Mouse (Mus musculus) heart, embryonic 12.5 days (tissue): ENCODE measurements at regions not wholly inside any gene's neighbourhood (a gene's known extent, or its start where the extent isn't known, plus 50 kb on each side); places are given as distances from the start of the nearest gene placed in this dataset.

Source experiments
- ATAC-seq: fragments of 200-750 bp; cut with Nextera tagmentation; 2 replicates; pipeline ENCODE4 v1.8.0; 2017; ENCODE audit warnings: moderate TSS enrichment, moderate library complexity; ENCODE audit not compliant: insufficient number of reproducible peaks, low FRiP score
- H3K27ac ChIP-seq: fragments of 300-500 bp; sonication (generic); 2 replicates; pipeline ENCODE4 v1.5.1; 2016; ENCODE audit warnings: mild to moderate bottlenecking, moderate library complexity; ENCODE audit not compliant: poor library complexity, severe bottlenecking
- H3K27me3 ChIP-seq: fragments of 300-500 bp; sonication (generic); replicated peaks from 2 replicates; pipeline ENCODE4 v1.6.1; 2016; ENCODE audit warnings: mild to moderate bottlenecking, moderate library complexity
- H3K36me3 ChIP-seq: fragments of 300-500 bp; sonication (generic); 2 replicates; pipeline ENCODE4 v1.6.1; 2016; ENCODE audit warnings: mild to moderate bottlenecking, moderate library complexity
- H3K4me1 ChIP-seq: fragments of 300-500 bp; sonication (generic); replicated peaks from 2 replicates; pipeline ENCODE4 v1.6.1; 2016; ENCODE audit warnings: mild to moderate bottlenecking
- H3K4me2 ChIP-seq: fragments of 300-500 bp; sonication (generic); 2 replicates; pipeline ENCODE4 v1.6.1; 2016; ENCODE audit warnings: mild to moderate bottlenecking, moderate library complexity
- H3K4me3 ChIP-seq: fragments of 300-500 bp; sonication (generic); 2 replicates; pipeline ENCODE4 v1.5.1; 2016; ENCODE audit warnings: mild to moderate bottlenecking
- H3K9ac ChIP-seq: fragments of 300-500 bp; sonication (generic); 2 replicates; pipeline ENCODE4 v1.6.1; 2016; ENCODE audit warnings: mild to moderate bottlenecking, moderate library complexity
- H3K9me3 ChIP-seq: fragments of 300-500 bp; sonication (generic); replicated peaks from 2 replicates; pipeline ENCODE4 v1.6.1; 2016; ENCODE audit warnings: mild to moderate bottlenecking, moderate library complexity
- WGBS: fragments of 180-500 bp; shearing (Covaris S2); methylation state at CpG from one replicate; pipeline ENCODE4 v1.1.7; 2016; 5-methylcytosine and 5-hydroxymethylcytosine counted together

DNA sequence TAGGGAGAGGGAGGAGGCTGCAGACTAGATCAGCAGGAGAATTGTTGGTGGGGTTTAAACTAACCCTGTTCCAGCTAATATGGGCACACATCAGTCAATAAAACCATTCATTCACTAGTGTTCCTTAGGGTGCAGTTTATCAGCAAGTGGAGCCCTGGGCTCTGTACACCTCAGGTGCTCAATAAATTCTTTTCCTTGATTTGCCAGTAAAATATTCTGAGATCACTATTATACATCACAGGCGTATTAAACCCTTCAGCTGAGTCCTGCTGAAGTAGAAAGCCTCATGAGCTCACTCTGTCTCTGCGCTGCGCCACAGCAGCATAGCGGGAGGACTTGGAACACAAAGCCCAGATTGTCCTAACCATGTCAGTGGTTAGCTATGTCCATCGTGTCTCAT, 389.3 kb downstream of the Hs3st3b1 start:
- Histone ChIP-seq H3K4me1 (no peaks in the 10 kb centered on the region), H3K27me3 (peaks cover 6% of the 10 kb centered on the region; the same call in 1 of the 2 replicates), H3K9me3 (no peaks in the 10 kb centered on the region), H3K9ac (no peak overlapping the region), H3K4me3 (no peak overlapping the region), H3K4me2 (no peak overlapping the region), H3K36me3 (no peaks in the 10 kb centered on the region), H3K27ac (no peak overlapping the region)
- ATAC-seq: no peak
- WGBS: 85% methylated on average over 5 of the region's 5 CpGs

DNA sequence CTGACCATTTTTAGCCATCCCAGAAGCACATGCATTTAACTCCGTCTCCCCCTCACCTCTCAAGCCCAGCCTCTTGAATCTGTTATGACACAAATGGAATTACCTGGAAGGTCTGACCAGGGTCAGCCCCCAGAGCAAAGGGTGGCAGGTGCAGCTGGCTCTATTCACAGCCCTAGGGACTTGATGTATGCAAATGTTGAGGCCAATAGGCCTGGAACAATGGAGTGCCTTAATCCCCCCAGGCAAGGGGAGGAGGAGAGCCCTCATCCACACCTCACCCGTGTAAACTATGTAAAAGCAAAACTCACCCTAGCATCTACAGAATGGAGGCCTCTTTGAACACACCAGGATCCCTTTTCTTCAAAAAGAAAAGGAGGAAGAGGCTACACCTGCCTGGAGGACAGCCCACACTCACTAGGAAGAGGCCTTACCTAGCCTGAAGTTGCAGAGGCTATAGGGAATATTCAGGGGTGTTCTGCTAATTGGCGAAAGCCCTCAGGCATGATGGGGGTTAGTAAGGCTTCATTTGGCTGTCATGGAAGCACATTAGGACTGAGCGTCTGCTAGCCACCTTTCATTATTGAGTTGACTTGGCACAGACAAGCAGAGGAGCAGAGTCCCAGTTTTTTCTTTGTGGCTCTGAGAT, 388.4 kb downstream of the Hs3st3b1 start:
- Histone ChIP-seq H3K36me3 (no peaks in the 10 kb centered on the region), H3K9me3 (no peaks in the 10 kb centered on the region), H3K4me1 (no peaks in the 10 kb centered on the region), H3K9ac (no peak overlapping the region), H3K27ac (no peak overlapping the region), H3K27me3 (peaks cover 6% of the 10 kb centered on the region; the same call in 1 of the 2 replicates), H3K4me3 (no peak overlapping the region), H3K4me2 (no peak overlapping the region)
- WGBS: 51% methylated on average over 4 of the region's 4 CpGs
- no peak for ATAC-seq

DNA sequence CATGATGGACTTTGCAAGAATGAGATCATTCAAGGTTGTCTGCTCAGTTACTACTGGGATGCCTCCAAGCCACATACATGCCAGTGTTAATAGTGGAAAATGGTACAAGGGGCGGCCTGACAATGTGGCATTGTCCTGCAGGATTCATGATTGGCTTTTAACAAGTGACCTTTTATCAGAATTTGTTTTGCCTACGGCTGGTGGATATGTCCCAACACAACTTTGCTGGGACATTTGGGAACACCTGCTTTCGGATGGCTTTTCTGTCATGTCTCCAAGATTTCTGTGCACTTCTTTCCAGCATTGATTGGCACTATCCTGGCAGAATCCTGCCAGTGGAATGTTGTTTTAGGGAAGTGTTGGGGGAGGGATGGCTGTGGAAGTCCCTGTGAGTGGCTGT, 384.4 kb downstream of the Hs3st3b1 start:
- no peak overlapping the region for H3K9ac ChIP-seq
- no peaks in the 10 kb centered on the region for H3K4me1 ChIP-seq
- no peak for ATAC-seq
- H3K9me3 ChIP-seq: no peaks in the 10 kb centered on the region
- H3K27ac ChIP-seq: no peak overlapping the region
- H3K27me3 ChIP-seq: peaks cover 6% of the 10 kb centered on the region; the same call in 1 of the 2 replicates
- WGBS: 68% methylated on average over 3 of the region's 3 CpGs
- H3K4me2 ChIP-seq: no peak overlapping the region
- H3K36me3 ChIP-seq: no peaks in the 10 kb centered on the region
- no peak overlapping the region for H3K4me3 ChIP-seq

DNA sequence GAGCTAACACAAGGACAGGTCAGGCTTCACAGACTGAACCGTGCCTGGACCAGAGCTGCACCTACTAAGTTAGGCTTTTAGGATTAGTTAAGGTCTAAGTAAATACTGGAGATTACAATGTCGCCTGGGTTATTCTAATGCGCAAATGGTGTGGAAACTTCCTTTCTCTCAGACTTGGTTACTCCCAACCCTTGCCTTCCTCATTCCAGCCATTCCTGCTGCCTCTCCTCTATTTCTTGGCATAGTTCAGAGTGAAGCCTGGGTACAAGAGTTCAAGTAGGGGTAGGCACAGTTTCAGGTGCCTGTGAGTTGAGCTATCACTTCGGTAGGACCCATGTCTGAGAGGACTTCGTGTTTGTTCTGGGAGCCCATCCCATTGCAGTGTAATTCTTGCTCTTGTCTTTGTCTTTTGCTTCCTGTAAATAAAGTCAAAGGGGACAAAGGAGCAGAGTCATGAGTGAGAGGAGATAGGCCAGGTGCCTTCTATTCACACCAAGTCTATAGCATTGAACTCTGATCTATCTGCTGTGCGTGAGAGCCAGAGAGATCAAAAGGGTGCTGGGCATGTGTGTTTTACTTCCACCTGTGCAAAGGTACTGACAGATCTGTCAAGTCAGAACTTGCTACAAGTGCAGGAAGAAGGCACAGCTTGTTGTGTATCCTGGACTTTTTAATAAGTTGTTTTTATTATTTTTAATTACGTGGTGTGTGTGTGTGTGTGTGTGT, 378.0 kb downstream of the Hs3st3b1 start:
- Histone ChIP-seq H3K4me2 (no peak overlapping the region), H3K4me1 (0 out of 2 replicates have a peak, but pooled peaks cover 2% of the 10 kb centered on the region), H3K27me3 (peaks cover 7% of the 10 kb centered on the region; the same call in 1 of the 2 replicates), H3K9me3 (no peaks in the 10 kb centered on the region), H3K27ac (no peak overlapping the region), H3K4me3 (no peak overlapping the region), H3K9ac (no peak overlapping the region), H3K36me3 (no peaks in the 10 kb centered on the region)
- 56% methylated on average over 7 of the region's 7 CpGs for WGBS
- ATAC-seq: no peak

DNA sequence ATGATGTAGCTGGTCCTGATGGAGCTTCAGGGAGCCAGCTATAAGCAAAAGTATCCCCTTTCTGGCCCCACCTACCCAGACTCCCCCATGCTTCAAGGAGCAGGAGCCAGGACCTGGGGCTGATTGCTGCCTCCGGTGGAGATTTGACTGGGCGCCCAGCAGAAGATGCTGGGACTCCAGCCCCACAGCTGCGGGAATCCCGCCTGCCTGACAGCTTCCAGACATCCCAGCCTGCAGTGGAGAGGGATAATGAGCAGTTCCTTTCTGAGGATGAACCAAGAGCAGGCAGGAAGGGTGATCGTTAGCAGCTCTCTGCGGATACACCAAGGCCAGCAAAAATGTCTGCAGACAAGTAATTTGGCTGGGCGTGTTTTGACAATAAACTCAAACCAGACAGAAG, 376.6 kb downstream of the Hs3st3b1 start:
- WGBS: 13% methylated on average over 7 of the region's 7 CpGs
- Histone ChIP-seq H3K27me3 (peaks cover 7% of the 10 kb centered on the region; the same call in 1 of the 2 replicates), H3K4me1 (0 out of 2 replicates have a peak, but pooled peaks cover 2% of the 10 kb centered on the region), H3K9me3 (no peaks in the 10 kb centered on the region), H3K9ac (no peak overlapping the region), H3K4me3 (no peak overlapping the region), H3K27ac (no peak overlapping the region), H3K4me2 (no peak overlapping the region), H3K36me3 (no peaks in the 10 kb centered on the region)
- no peak for ATAC-seq

DNA sequence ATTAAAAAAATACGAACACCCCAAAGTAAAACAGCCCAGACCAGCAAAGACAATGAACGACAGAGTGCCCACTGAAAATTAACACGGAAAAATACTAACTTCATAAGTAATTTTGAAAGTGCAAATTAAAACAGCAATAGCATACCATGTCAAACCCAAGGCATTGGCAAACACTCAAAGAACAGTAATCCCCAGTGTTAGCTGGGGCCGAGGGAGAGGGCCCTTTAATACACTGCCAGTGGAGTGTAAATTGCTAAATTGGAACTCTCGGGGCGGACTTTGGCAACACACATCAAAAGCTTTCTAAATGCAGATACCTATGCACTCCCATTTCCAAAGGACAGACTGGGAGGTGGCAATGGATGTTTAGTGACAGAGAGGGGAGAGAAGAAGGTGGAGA, 361.6 kb downstream of the Hs3st3b1 start:
- peaks cover 11% of the 10 kb centered on the region for H3K4me1 ChIP-seq
- 72% methylated on average over 6 of the region's 6 CpGs for WGBS
- peaks cover 41% of the 10 kb centered on the region for H3K27me3 ChIP-seq
- H3K4me3 ChIP-seq: no peak overlapping the region
- H3K36me3 ChIP-seq: no peaks in the 10 kb centered on the region
- ATAC-seq: no peak
- no peak overlapping the region for H3K9ac ChIP-seq
- H3K27ac ChIP-seq: no peak overlapping the region
- no peak overlapping the region for H3K4me2 ChIP-seq
- H3K9me3 ChIP-seq: peaks cover 6% of the 10 kb centered on the region

DNA sequence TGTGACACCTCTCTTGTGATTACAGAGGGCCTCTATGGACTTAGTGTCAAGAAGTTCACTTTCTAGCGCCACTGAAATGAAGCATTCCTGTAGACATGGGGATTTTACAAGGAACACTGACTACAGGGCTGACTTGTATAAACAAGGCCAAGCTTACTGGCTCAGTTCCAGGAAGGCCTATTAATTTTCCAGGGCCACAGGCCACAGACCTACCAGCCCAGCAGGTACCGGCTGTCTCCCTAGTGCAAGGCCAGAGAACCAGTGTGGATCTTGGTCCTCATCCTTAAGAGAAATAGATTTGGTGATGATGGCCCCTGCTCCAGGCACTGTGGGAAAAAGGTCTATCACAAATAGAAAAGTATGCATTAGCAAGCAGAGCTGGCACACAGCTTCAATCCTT, 359.4 kb downstream of the Hs3st3b1 start:
- no peaks in the 10 kb centered on the region for H3K36me3 ChIP-seq
- peaks cover 6% of the 10 kb centered on the region for H3K9me3 ChIP-seq
- no peak overlapping the region for H3K4me3 ChIP-seq
- no peak for ATAC-seq
- no peak overlapping the region for H3K4me2 ChIP-seq
- no peak overlapping the region for H3K27ac ChIP-seq
- H3K9ac ChIP-seq: no peak overlapping the region
- 50% methylated on average over 2 of the region's 2 CpGs for WGBS
- peaks cover 45% of the 10 kb centered on the region for H3K27me3 ChIP-seq
- peaks cover 11% of the 10 kb centered on the region for H3K4me1 ChIP-seq

DNA sequence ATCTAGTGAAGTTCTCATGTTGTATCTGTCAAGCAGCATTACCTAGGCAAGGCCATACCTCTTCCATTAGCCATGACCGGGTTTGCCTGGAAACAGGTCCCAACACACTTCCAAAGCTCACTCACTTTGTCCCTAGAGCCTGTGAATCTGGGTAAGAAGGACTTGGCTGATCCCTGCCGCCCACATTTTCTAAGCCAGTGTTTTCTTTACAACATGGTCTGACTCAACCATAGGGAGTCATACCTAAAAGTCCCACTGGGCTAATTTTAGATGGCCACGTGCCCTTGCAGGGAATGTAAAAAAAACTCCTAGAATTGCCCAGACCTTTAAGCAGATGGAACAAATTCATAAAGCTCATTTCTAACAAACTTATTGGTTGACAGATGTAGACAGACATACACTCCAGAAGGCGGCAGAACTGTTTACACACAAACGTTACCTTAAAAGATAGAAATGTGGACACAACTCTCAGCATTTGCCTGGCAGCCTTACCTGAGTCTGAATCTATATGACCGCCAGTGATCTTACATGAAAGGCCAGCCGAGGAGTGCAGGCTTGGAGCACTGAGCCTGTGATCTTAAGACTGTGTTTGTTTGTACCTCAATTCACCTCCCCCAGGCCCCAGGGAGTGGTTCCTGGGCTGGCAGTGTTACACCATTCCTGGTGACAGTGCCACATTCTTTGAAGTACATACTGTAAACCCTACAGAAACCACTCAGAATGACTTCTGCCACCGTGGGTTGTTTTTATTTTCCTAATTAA, 356.4 kb downstream of the Hs3st3b1 start:
- no peak overlapping the region for H3K4me2 ChIP-seq
- 61% methylated on average over 8 of the region's 8 CpGs for WGBS
- H3K4me1 ChIP-seq: peaks cover 15% of the 10 kb centered on the region
- ATAC-seq: no peak
- H3K27ac ChIP-seq: no peak overlapping the region
- no peaks in the 10 kb centered on the region for H3K9me3 ChIP-seq
- H3K4me3 ChIP-seq: no peak overlapping the region
- peaks cover 50% of the 10 kb centered on the region for H3K27me3 ChIP-seq
- no peaks in the 10 kb centered on the region for H3K36me3 ChIP-seq
- H3K9ac ChIP-seq: no peak overlapping the region

DNA sequence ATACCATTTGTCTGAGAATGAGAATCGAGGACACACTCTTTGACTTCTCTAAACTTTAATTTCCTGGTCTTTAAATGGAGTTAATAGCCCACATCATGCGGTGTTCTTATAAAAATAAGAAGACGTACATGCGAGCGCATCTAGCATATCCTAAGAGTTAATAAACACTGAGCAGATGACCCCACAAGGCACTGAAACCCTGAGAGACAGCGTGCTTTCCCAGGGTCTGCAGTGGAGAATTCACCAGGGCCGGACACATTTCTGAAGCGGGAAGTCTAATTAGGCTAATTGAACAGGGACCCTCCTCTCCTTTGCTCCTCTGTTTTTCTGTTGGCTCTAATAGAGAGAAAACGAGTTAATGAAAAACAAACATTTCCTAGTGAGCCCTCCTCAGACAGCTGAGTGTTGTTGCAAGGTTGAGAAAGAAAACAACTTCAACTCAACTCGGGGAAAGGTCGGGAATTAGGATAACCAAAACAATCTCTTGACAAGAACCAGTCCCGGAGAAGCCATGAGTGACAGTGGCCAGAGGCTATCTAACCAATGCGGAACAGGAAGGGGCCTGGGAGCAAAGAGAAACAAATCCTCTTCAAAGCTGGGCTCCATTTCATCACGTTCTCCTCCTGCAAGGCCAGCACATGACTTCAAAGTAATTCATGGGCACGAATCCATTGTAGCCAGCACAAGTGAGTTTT, 352.2 kb downstream of the Hs3st3b1 start:
- no peaks in the 10 kb centered on the region for H3K36me3 ChIP-seq
- H3K4me1 ChIP-seq: peaks cover 5% of the 10 kb centered on the region
- peak; percentile 75 for ATAC-seq
- H3K27ac ChIP-seq: 0 out of 2 replicates have a peak overlapping the region, but pooled peaks have one; percentile 45
- no peaks in the 10 kb centered on the region for H3K9me3 ChIP-seq
- 28% methylated on average over 15 of the region's 15 CpGs for WGBS
- peaks cover 49% of the 10 kb centered on the region for H3K27me3 ChIP-seq
- no peak overlapping the region for H3K9ac ChIP-seq
- H3K4me3 ChIP-seq: no peak overlapping the region
- H3K4me2 ChIP-seq: no peak overlapping the region

DNA sequence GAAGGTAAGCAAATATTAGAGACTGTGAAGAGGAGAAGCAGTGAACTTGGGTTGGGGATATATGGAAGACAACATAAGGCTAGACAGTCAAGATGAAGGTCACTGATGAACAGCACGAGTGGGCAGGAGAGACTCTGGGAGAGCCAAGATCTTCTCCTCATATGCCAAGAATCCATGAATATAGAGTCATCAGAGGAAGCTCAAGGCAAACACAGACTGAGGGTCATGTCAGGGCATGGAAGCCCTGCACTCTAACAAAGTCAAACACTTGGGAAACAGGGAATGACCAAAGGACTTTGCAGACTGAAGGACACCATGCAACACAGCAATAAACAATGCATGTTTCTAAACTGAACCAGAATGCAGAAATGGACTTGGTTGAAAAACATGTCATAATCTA, 351.4 kb downstream of the Hs3st3b1 start:
- Histone ChIP-seq H3K4me2 (no peak overlapping the region), H3K4me1 (peaks cover 5% of the 10 kb centered on the region; the same call in 1 of the 2 replicates), H3K36me3 (no peaks in the 10 kb centered on the region), H3K4me3 (no peak overlapping the region), H3K27me3 (peaks cover 43% of the 10 kb centered on the region), H3K27ac (0 out of 2 replicates have a peak overlapping the region, but pooled peaks have one; percentile 45), H3K9me3 (no peaks in the 10 kb centered on the region), H3K9ac (no peak overlapping the region)
- 68% methylated on average over 1 of the region's 1 CpGs for WGBS
- ATAC-seq: no peak
